Mouse (Mus musculus) lung, postnatal 4 days (tissue): ENCODE data around the gene Hacd4.
"Not testable (repeated sequence)": the region's sequence is repeated elsewhere in the genome, so short reads cannot be mapped to it uniquely, and the experiment has no call there.

Source experiments
- DNase-seq, 2 experiments: peaks; one replicate each; pipeline ENCODE4 v3.0.0; 2021

Hacd4 gene

DNA sequence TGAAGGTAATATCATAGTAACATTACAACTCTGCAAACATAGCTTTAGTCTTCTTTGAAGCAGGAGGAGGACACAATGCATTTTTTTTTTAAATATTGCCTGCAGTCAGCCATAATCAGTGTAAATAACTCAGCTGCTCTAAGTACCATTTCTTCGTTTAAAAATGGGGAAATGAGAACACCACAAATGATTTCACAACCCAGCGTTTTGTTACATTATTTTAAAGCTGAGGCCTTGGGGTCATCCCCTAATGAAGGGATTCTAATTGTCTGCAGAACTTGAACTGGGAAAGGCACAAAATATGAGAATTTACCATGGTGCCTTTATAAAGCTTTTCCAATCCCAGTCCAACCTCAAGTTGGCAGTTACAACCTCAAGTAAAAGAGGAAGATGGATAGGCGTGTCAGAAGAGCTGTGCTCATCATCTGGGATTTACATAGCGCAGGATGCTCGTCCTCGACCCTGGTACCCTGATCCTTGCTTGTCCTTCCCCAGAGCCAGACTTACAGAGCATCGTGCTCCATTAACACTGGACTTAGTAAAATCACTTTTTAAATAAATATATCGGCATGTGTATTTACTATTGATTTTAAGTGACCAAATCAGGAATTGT, 6.2 kb downstream of the Hacd4 start:
- DNase-seq, result no peak

DNA sequence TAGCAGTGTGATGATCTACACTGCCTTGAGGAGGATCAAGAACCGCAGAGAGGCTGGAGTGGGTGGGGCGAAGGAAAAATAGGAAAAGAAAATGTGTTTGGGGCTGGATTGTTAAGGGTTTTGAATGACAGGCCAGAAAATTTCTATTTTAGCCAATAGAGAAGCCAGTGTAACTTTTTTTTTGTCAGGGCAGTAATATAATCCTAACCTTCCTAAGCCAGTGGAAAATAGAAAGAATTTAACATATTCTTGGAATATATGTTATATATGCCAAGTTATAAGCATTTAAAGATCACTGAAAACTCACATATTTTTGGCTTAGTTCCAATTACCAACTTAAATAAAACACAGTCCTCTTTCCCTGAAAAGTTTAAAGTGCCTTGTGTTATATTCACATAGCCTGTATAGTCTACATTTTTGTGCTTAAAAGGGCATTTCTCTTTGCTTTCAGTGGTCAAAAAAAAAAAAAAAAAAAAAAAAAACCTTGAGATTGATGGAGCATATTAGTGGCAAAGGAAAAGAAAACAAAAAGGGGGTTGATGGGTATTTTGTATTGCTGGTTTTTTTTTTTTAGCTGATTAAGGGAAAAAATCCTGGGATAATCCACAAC, 11.0 kb downstream of the Hacd4 start:
- no peak for DNase-seq

DNA sequence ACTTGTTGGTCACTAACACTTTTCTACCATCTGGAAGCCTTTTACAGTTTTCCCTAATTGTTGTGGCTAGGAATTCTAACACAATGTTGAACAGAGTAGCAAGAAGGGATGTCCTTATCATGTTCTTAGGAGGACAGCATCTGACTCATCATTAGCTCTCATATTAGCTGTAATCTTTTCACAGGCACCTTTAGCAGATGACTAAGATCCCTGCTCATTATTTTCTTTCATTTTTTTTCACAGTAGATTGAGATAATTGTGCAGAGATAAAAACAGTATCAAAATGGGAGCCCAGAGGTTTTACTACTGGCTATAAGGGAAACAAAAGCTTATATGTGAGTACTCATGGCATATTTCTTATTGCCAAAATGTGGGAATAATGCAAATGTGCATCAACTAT, 14.2 kb downstream of the Hacd4 start:
- no peak for DNase-seq

DNA sequence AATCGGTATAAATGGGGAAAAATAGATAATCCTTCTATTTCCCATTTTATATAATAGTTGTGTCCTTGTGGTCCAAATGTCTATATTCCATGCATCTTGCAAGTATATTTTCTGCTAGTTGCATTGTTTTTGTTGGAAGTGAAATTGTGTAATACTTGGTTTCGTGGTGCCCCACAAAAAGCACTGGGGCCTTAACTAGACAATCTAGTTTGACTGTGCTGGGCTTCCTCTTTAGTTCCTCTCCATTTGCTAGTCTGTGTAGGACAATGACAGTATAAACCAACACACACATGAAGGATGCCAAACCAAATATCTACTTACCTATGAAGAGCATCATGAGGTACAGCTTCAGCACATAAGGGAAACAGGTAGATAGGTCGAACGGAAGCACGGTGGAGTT, 19.4 kb downstream of the Hacd4 start:
- DNase-seq, result no peak

DNA sequence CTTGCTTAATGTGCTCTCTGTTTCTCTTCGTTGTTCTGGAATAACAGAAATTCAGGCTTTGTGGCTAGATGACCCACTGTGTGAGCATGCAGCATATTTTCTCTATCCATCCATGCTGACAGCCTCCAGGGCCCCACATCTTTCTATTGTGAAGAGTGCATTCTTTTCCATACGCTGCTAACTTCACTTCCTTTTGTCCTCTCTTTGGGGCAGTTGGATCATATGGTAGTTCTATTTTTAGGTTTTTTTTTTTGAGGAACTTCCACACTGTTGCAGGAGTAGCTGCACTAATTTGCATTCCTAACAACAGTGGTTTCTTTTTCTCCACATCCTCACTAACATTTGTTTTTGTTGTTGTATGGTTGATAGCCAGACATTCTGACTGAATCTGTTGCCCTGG, 23.7 kb downstream of the Hacd4 start:
- no peak for DNase-seq

DNA sequence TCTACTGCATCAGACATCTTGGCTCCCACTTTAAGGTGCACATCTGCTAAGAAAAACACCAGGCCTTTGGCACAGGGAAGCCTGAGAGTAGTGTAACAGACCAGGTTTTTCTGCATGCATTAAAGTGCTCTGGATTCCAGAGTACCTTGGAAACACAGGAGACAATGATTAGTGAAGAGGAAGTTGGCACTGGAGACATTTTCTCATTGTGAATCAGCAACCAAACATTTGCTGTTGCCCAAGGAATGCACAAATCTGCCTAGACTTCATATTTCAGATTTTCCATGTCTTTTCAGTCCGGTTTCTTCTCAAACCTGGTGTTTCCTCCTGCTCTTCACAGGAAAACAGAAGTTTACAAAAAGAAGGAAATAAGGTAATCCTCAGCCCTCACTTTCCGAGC, 26.4 kb downstream of the Hacd4 start:
- DNase-seq, result no peak

DNA sequence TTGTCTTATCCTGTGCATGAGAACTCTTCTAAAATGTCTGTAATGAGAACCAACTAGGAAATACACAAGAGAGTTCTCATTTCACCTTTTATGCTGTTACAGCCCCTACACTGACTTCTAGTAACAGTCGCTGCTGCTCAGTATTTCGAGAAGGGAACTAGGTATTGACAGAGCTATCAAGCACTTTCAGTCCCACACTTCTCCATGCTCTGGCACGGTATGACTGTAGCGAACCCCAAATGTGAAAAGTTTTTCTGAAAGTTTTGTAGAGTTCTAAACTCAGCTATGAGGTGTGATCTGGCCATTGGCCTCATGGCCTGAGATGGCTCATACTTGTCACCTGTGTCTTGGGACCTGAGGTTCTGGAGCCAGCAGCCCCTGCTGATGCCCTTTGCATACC, 29.4 kb downstream of the Hacd4 start:
- no peak for DNase-seq

DNA sequence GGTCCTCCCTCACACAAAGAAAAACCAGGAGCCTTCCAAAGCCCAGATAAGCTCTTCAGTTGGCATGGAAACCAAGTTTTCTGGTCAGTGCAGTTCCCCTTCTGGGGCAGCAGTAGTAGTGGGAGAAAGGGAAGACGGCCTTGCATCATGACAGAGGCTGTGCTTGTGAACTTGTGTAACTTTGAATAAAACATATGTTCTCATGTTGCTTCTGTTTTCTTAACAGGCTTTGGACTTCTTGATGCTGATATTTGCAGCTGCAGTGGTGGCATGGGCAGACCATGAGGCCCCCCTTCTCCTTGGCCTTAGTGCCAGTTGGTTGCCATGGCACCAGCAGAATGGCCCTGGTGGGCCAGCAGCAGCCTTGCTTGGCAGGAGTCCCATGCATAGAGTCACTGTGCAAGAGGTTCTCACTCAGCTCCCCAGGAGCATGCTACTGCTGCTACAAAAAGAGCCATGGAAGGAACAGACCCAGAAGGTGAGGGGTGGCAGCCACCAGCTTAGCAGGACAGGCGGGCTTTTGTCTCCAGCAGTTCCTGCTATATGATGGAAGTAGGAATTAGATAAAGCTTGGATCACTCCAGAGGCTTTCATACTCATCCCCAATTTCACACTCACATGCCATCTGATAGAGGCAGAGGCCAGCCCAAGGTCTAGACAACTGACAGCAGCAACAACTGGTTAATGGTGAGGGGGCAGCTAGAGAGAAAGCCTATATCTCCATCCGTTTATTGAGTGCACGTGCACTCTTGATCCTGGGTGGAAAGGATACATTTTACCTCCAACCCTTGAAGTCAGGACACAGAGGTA, 31.6 kb downstream of the Hacd4 start:
- peak; percentile 34 to 49 for DNase-seq

DNA sequence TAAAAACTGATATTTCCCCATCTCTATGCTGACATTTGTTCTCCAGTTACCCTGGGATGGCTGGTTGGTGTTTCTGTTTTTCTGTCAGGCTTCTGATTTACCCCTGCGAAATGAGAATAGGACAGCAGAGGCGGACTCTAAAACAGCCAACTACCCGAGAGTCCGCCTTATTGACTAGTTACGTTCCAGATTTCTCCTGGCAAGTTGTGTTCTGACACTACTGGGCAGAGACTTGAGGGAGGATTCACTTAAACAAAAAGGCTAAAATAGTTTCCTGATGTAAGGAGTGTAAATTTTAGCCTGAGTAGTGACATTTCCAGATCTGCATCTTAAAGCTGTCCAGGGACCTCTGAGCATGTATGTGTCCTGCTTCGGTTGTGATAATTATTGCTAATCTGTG, 35.8 kb downstream of the Hacd4 start:
- DNase-seq, result no peak

DNA sequence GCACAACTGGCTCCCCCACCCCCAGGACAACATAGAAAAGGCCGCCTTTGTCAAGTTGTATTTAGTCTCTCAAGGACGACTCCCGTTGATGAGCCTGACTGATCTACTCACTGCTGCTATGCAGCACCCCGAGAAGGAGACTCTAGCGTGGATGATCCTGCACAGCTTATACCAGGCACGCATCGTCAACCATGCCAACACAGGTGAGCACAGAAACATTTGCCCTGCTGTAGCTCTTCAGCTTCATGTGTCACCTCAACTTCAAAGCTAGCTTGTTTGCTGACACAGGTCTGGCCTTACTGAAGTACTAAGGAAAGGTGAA, 37.8 kb downstream of the Hacd4 start:
- DNase-seq, result no peak

DNA sequence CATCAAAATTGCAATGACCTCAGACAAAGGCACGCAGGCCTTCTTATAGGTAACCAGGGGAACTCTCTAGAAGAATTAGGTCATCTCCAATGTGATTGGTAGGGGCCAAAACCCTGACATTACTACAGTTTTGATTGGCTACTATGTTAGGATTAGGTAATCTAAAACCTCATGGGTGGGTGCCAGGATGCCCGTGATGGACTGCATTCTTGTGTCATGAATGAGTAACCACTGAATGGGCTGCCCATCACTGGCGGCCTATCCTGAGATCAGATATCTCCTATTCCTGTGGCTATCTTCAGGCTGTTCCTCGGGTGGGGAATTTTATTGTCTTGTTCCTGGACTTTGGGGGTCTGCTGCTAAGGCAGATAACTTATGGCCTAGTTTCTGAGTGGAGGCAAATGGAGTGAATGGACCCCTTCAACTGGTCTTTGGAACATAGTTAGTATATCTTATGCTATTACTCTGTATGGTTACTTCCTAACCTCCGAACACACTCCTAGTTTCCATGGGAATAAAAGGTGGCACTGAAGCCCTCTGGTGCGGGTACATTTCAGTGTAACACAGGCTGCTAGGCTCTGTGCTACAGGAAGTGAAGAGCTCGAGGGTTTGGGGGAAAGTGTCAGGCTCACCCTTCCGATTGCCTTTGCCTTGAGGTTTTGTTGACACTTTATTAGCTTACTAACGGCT, 38.3 kb downstream of the Hacd4 start:
- no peak for DNase-seq

DNA sequence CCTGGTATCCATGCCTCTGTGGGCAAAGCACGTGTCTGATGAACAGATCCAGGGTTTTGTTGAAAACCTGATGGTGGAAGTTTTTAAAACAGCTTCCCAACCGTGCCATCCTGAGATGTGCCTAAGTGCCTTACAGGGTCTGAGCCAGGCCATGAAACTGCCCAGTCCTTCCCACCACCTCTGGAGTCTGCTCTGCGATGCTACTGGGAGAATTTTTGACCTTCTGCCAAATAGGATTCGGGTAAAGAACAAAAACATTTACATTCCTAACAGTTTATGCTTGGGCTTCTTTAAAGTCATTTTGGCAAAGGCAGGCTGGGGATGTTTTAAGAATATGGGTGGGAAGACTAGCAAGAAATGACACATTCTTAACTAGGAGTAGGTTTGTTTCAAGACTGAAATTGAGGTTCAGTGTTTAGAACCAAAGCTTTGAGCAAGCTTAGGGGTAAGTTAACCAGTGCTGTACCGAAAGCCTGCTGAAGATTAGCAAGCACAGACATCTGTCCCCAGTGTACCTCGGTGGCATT, 41.7 kb downstream of the Hacd4 start:
- DNase-seq, result peak in 1 of 2 experiments; percentile 37

DNA sequence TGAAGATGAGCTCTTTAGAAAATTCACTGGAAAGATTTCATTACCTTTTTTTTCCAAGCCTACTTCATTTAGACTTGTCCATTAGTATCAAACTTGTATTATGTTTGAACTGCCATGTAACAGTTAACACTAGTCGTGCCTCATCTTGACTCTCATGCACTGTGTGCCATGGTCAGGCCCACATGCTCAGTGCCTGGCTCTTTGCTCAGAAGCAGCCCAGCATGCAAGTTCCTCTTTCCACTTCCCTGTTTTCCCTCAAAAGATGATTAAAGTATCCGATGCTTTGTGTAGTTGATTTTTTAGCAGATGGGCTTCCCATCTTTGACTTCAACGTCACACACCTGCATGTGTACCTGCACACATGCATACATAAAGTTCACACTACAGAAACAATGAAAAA, 43.0 kb downstream of the Hacd4 start:
- peak in 1 of 2 experiments; percentile 6 for DNase-seq

DNA sequence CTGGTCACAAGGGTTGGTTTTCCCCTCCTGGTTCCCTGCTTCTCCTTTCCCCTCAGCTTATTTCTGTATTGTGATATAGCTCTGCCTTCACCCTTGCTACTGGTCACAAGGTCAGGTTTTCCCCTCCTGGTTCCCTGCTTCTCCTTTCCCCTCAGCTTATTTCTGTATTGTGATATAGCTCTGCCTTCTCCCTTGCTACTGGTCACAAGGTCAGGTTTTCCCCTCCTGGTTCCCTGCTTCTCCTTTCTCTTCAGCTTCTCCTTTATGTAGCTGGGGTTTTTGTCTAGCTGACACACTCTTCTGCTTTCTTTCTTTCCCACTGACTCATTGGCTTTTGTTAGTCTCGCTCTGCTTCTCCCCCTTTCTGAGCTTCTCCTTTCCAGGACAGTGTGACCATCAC, 48.1 kb downstream of the Hacd4 start:
- not testable (repeated sequence) for DNase-seq

DNA sequence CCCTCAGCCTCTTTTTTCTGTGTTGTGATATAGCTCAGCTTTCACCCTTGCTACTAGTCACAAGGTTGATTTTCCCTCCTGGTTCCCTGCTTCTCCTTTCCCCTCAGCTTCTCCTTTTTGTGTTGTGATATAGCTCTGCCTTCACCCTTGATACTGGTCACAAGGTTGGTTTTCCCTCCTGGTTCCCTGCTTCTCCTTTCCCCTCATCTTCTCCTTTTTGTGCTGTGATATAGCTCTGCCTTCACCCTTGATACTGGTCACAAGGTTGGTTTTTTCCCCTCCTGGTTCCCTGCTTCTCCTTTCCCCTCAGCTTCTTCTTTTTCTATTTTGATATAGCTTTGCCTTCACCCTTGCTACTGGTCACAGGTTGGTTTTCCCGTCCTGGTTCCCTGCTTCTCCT, 48.7 kb downstream of the Hacd4 start:
- no peak for DNase-seq

DNA sequence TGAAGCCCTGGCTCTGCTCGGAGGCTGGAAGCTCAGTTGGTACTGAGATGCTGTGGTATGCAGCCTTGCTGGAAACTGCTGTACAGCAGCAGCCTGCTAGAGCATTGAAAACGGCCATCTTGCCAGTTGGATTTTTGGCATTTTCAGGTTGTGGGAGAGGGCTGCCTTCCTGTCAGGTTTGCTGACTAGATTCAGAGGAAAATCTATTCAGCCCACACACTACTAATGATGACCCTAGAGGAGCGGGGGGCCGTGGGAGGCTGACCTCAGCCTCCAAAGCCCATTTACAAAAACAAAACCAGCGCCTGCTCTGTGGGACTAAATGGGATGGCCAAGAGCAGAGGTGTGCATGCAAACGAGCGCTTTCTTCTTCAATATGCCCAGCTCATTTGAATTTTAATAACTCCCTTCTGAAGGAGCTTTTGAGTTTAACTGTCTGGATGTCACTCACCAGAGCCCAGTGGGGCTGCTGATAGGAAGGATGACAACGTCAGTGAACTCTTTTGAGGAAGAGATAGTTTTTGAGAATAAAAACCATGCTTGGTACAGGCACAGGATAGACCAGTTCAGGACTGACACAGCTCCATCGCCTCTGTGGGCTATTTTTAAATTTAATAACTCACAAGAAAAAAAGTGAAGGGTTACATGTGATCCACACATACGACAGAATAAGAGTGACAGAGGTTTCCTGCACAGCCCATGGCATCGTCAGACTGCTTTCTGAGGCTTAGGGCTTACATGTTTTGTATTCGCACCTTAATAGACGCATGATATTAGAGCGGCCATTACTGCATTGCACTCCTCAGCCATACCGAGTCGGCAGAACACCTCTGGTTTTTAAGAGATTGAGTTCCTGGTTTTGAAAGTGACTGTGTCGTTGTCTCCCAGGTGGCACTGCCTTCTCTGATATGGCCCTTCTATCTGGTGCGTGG, 66.2 kb downstream of the Hacd4 start:
- no peak for DNase-seq

DNA sequence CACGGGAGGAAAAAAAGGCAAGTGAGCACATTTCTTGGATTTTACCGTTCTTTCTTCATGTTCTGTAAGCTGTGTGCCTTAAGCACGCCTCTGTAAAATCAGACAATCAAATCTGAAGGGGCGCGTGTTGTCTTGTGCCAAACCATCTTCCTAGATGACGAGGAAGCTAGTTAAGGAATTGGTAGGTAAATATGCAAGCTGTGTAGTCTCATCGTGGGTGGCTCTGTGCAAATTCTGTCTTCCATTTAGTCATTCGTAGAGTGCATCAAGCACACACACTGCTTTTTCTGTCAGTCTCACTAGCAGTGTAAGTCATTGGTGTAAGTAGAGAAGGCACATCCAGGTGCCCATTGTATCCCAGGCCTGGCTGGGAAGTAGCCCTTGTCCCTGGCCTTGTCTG, 67.9 kb downstream of the Hacd4 start:
- DNase-seq, result no peak

DNA sequence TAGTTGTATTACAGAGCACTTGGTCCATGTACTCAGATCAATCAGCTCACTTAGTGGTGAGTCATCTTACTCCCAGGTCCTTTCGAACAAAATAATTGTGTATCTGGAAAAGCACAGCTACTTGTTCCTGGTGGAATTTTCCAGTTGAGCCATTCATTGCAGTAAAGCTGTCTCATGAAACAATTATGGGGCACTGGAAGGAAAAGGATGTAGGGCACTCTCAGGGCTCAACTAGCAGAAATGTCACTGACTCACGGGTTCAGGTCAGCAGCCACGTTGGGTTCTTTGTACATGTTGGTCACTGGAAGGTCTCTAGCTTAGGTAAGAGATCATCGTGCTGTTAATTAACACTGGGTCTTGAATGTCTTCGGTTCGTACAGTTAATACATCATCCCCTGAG, 68.8 kb downstream of the Hacd4 start:
- DNase-seq, result no peak

DNA sequence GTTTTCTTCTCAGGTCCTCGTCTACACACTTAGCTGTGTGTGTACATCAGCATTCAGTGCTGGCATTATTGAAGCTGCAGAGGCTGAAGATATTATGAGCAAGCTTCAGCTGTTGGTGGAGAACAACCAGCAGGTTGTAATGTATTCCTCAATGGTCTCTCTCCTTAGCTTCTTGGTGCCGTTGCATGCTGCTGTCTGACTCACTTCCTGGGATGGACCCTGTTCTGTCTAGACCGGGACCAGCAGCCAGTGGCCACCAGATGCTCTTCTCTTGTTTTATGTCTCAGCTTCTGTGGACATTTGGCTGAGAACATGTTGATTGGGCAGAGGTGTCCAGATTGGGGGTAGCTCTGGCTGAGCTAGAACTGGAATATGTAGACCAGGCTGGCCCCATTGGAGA, 81.3 kb downstream of the Hacd4 start:
- DNase-seq, result no peak

DNA sequence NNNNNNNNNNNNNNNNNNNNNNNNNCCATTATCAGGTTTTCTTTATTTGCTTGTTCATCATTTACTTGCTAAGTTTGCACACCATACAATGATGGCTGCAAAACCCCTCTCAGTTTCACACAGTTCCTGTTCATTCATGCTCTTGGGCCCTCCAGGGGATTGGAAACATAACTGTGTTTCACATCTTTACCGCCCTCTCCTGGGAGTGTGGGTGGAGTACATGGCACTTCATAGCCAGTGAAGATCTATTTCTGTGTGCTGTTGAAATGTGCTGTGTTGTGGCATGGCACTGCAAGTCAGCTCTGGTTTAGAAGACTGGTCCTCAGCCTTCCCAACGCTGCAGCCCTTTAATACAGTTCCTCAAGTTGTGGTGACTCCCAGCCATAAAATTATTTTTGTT, 82.1 kb downstream of the Hacd4 start:
- DNase-seq, result peak in 1 of 2 experiments; percentile 24

DNA sequence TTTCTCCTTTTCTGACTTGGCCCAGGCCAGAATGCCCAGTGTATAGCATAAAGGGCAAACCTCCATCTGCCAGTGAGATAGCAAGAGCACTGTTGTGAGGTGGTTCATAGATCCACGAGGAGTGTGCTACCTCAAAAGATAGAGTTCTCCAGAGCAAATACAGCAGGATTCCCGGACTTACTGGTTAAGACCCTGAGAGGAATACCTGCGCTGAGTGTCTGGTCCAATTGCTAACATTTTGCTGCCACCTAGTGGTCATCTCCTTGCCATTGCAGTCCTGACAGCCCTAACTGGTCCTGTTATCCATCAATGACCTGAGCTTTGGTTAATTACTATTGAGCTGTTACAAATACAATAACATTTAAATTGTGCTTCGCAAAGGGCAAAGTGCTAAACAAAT, 87.8 kb downstream of the Hacd4 start:
- DNase-seq, result peak; percentile 29 to 72
